Mouse (Mus musculus) myocyte (in vitro differentiated cells): Measurements from ENCODE around the gene Cfap99.

Experiments
- CEBPB ChIP-seq: IDR thresholded peaks from 2 replicates; pipeline ENCODE4 v1.6.1; 2011; ENCODE audit warnings: mild to moderate bottlenecking, moderate library complexity; ENCODE audit not compliant: poor library complexity, insufficient read depth, severe bottlenecking
- E2F4 ChIP-seq: IDR thresholded peaks from one replicate; pipeline ENCODE4 v1.6.1; 2011; ENCODE audit warnings: mild to moderate bottlenecking, control low read depth, moderate library complexity; ENCODE audit not compliant: insufficient read depth
- MAX ChIP-seq: IDR thresholded peaks from one replicate; pipeline ENCODE4 v1.6.1; 2011; ENCODE audit warnings: low read depth, mild to moderate bottlenecking, control low read depth
- MYOD1 ChIP-seq, 3 experiments: IDR thresholded peaks; one replicate each; pipeline ENCODE4 v1.6.1; 2011; ENCODE audit warnings: control low read depth in 2 of 3, low read depth in 2 of 3, mild to moderate bottlenecking in 2 of 3, moderate library complexity in 1 of 3; ENCODE audit not compliant: insufficient read length in 2 of 3, control insufficient read depth in 1 of 3
- MYOG ChIP-seq, 3 experiments: IDR thresholded peaks; one replicate each; pipeline ENCODE4 v1.6.1; 2011; ENCODE audit warnings: control low read depth in 2 of 3, low read depth in 2 of 3, mild to moderate bottlenecking in 2 of 3; ENCODE audit not compliant: insufficient read length in 2 of 3, control insufficient read depth in 1 of 3, insufficient read depth in 1 of 3
- POLR2A ChIP-seq: IDR thresholded peaks from one replicate; pipeline ENCODE4 v1.6.1; 2011; ENCODE audit warnings: low read depth, mild to moderate bottlenecking, control low read depth, moderate library complexity; ENCODE audit not compliant: insufficient read length
- POLR2AphosphoS2 ChIP-seq: IDR thresholded peaks from one replicate; pipeline ENCODE4 v1.6.1; 2011; ENCODE audit warnings: low read depth, control low read depth; ENCODE audit not compliant: insufficient read length
- REST ChIP-seq: IDR thresholded peaks from one replicate; pipeline ENCODE4 v1.6.1; 2011; ENCODE audit warnings: mild to moderate bottlenecking, control low read depth, moderate library complexity; ENCODE audit not compliant: insufficient read depth, insufficient read length
- SRF ChIP-seq: IDR thresholded peaks from one replicate; pipeline ENCODE4 v1.6.1; 2011; ENCODE audit warnings: low read depth; ENCODE audit not compliant: control insufficient read depth, insufficient read length
- TCF12 ChIP-seq: IDR thresholded peaks from one replicate; pipeline ENCODE4 v1.6.1; 2011; ENCODE audit warnings: mild to moderate bottlenecking, control low read depth; ENCODE audit not compliant: poor library complexity, insufficient read depth, severe bottlenecking
- TCF3 ChIP-seq: IDR thresholded peaks from one replicate; pipeline ENCODE4 v1.6.1; 2011; ENCODE audit warnings: low read depth, control low read depth; ENCODE audit not compliant: insufficient read length
- USF1 ChIP-seq: IDR thresholded peaks from one replicate; pipeline ENCODE4 v1.6.1; 2011; ENCODE audit warnings: low read depth, mild to moderate bottlenecking, control low read depth, moderate library complexity

DNA sequence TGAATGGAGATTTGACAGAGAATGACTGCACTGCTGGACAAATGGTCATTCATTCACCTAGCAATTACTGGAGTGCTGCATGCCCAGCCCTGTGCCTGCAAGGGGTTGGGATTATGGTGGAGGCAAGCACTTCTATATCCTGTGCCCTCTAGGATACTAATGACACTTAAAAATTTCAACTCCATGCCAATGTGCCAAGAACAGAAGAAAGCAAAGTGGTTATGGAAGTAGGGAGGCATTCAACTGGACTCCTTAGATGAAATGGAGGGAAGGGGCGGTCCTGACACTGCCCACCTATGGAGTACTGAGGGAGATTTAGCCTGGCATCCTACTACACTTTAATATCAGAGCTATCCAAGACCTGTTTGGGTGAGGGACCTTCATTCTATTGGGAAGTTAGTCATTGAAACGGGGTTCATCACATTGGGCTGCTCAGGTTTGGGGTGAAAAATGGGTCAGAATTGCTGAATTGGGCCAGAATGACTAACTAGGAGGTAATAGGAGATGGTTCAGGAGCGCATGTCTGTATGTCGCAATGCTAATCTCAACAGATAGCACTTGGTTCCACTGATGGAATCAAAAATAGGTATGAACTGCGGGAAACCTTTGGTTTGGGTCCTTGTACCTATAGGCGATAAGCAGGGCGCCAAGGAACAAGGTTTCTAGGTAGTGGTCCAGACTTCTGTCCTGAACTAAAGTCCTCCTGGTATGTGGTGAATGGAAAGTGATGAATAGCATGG lies 80.3 kb downstream of the Cfap99 start:
- TF ChIP-seq POLR2A (no peak), POLR2AphosphoS2 (no peak), MAX (no peak), REST (no peak), CEBPB (0 out of 2 replicates have a peak, but pooled peaks have one; percentile 31), E2F4 (no peak), USF1 (no peak), TCF12 (no peak), TCF3 (no peak), MYOD1 (IDR thresholded peaks at IDR 0.05; ENCODE audit: control insufficient read depth in 1 of 3, insufficient read length in 2 of 3, low read depth in 2 of 3) (no peak), MYOG (IDR thresholded peaks at IDR 0.05; ENCODE audit: control insufficient read depth in 1 of 3, insufficient read depth in 1 of 3, insufficient read length in 2 of 3, low read depth in 2 of 3) (no peak), SRF (no peak)
